Mouse (Mus musculus): ENCODE measurements around the gene Tuba1a. TPM values are rescaled to one million over a fixed set of nuclear protein-coding genes. Genes with fewer than 3 reads are reported as not detected.

Tuba1a gene
- polyA plus RNA-seq, 1 experiment from 2014 or later: 602 TPM

DNA sequence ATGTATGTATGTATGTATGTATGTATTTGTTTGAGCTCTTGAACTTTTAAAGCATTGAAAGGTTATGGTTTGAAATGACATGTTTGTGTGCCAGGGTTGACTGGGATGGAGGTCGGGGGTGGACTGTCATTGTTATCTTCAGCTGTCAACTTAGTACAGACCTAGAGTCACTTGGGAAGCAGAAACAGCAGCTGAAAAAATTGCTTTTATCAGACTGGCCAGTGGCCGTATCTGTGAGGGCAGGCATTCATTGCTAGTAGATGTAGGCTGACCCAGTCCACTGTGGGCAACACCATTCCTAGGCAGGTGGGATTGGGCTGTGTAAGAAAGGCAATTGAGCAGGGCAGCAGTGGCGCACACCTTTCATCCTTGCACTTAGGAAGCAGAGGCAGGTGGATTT lies 6.0 kb upstream of the Tuba1a start:
- TF ChIP-seq CTCF (IDR thresholded peaks at IDR 0.05; ENCODE audit: low read depth): no peak
- TF ChIP-seq EP300 (optimal IDR thresholded peaks at IDR 0.05): no peak
- DNase-seq (ENCODE audit: low spot score) (no peak), ATAC-seq (ENCODE audit: low FRiP score, low TSS enrichment) (no peak)
- H3K4me2 ChIP-seq (replicated peaks; ENCODE audit: low read depth): no peak overlapping the region
- no peaks in the 10 kb centered on the region for H3K9me3 ChIP-seq (ENCODE audit: control insufficient read depth, low read length)
- H3K27ac ChIP-seq (replicated peaks): no peak overlapping the region
- no peak overlapping the region for H3K9ac ChIP-seq (ENCODE audit: low read length)
- H3K27me3 ChIP-seq (ENCODE audit: control insufficient read depth, insufficient read depth, low read length): no peaks in the 10 kb centered on the region
- H3K4me1 ChIP-seq (replicated peaks; ENCODE audit: control insufficient read depth, insufficient read depth): no peaks in the 10 kb centered on the region
- no peaks in the 10 kb centered on the region for H3K36me3 ChIP-seq (ENCODE audit: control insufficient read depth, insufficient read depth, low read length)
- H3K4me3 ChIP-seq (ENCODE audit: low read depth, low read length): no peak overlapping the region
- 63% methylated on average over 3 of the region's 3 CpGs for WGBS

DNA sequence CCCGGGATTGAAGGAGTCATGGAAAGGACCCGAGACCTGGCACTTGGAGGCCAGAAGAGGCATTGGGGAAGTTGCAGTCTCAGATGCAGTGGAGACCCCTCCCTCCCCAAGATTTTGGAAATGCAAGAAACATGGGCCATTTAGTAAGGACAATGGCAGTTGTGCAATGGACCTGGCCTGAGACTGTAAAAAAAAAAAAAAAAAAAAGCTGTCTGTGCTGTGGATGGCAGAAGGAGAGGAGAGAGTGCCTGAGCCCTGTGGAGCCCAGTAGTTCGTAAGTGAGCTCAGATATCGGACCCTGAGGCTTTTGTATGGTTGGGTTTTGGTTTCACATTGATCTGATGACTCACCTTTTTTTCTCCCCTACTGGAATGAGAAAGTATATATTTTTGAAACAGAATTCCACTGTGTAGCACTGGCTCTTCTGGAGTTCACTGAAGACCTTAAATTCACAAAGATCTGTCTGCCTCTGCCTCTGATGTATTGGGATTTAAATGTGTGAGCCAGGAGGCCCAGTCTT lies 5.5 kb upstream of the Tuba1a start:
- H3K27me3 ChIP-seq (ENCODE audit: control insufficient read depth, insufficient read depth, low read length): no peaks in the 10 kb centered on the region
- no peaks in the 10 kb centered on the region for H3K36me3 ChIP-seq (ENCODE audit: control insufficient read depth, insufficient read depth, low read length)
- H3K27ac ChIP-seq (replicated peaks): no peak overlapping the region
- TF ChIP-seq CTCF (IDR thresholded peaks at IDR 0.05; ENCODE audit: low read depth): no peak
- TF ChIP-seq EP300 (optimal IDR thresholded peaks at IDR 0.05): no peak
- ATAC-seq (ENCODE audit: low FRiP score, low TSS enrichment) (no peak), DNase-seq (ENCODE audit: low spot score) (no peak)
- WGBS: 83% methylated on average over 4 of the region's 4 CpGs
- no peak overlapping the region for H3K4me3 ChIP-seq (ENCODE audit: low read depth, low read length)
- no peaks in the 10 kb centered on the region for H3K9me3 ChIP-seq (ENCODE audit: control insufficient read depth, low read length)
- no peak overlapping the region for H3K4me2 ChIP-seq (replicated peaks; ENCODE audit: low read depth)
- H3K9ac ChIP-seq (ENCODE audit: low read length): no peak overlapping the region
- H3K4me1 ChIP-seq (replicated peaks; ENCODE audit: control insufficient read depth, insufficient read depth): no peaks in the 10 kb centered on the region

DNA sequence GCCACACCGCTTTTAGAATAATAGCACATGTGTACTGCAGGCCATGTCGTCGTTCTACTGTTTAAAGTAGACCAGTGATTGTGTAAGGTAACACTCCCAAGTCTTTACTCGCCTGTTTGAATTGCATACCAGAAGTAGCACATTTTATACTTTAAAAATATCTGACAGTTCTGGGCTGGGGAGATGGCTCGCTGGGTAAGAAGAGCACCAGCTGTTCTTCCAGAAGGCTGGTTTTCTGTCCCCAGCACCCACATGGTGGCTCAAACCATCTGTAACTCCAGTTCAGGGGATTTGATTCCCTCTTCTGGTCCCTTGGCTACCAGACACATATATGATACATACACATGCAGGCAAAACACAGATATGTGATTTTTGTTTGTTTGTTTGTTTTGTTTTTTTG lies 4.0 kb upstream of the Tuba1a start:
- TF ChIP-seq EP300 (optimal IDR thresholded peaks at IDR 0.05) (no peak), CTCF (IDR thresholded peaks at IDR 0.05; ENCODE audit: low read depth) (no peak)
- no peaks in the 10 kb centered on the region for H3K36me3 ChIP-seq (ENCODE audit: control insufficient read depth, insufficient read depth, low read length)
- H3K27ac ChIP-seq (replicated peaks): no peak overlapping the region
- ATAC-seq (ENCODE audit: low FRiP score, low TSS enrichment) (no peak), DNase-seq (ENCODE audit: low spot score) (no peak)
- no peaks in the 10 kb centered on the region for H3K4me1 ChIP-seq (replicated peaks; ENCODE audit: control insufficient read depth, insufficient read depth)
- no peaks in the 10 kb centered on the region for H3K9me3 ChIP-seq (ENCODE audit: control insufficient read depth, low read length)
- WGBS: 56% methylated on average over 5 of the region's 5 CpGs
- H3K27me3 ChIP-seq (ENCODE audit: control insufficient read depth, insufficient read depth, low read length): no peaks in the 10 kb centered on the region
- H3K4me3 ChIP-seq (ENCODE audit: low read depth, low read length): no peak overlapping the region
- H3K4me2 ChIP-seq (replicated peaks; ENCODE audit: low read depth): no peak overlapping the region
- no peak overlapping the region for H3K9ac ChIP-seq (ENCODE audit: low read length)

DNA sequence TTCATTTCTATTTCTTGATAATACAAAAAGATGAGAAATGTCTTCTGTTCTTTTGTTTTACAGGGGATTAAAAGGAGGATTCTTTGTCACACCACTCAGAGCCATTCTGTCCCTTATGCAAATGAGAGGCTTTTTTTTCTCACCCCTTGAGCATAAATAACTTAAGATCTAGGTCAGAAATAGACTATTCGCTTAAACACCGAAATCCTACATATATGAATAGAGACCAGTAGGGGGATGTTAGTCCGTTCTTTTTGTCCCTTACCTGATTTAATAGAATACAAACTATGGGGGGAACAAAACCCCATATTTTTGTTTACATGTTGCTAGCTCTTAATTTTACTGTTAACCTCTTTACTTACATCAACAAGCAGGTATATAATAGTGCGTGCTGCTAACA lies 2.5 kb upstream of the Tuba1a start:
- H3K27ac ChIP-seq (replicated peaks): no peak overlapping the region
- DNase-seq (ENCODE audit: low spot score): no peak
- no peaks in the 10 kb centered on the region for H3K9me3 ChIP-seq (ENCODE audit: control insufficient read depth, low read length)
- no peaks in the 10 kb centered on the region for H3K27me3 ChIP-seq (ENCODE audit: control insufficient read depth, insufficient read depth, low read length)
- H3K4me3 ChIP-seq (ENCODE audit: low read depth, low read length): no peak overlapping the region
- WGBS: 90% methylated on average over 4 of the region's 4 CpGs
- no peak for TF ChIP-seq CTCF (IDR thresholded peaks at IDR 0.05; ENCODE audit: low read depth)
- no peak for TF ChIP-seq EP300 (optimal IDR thresholded peaks at IDR 0.05)
- no peak overlapping the region for H3K4me2 ChIP-seq (replicated peaks; ENCODE audit: low read depth)
- no peaks in the 10 kb centered on the region for H3K36me3 ChIP-seq (ENCODE audit: control insufficient read depth, insufficient read depth, low read length)
- no peak for ATAC-seq (ENCODE audit: low FRiP score, low TSS enrichment)
- H3K9ac ChIP-seq (ENCODE audit: low read length): no peak overlapping the region
- H3K4me1 ChIP-seq (replicated peaks; ENCODE audit: control insufficient read depth, insufficient read depth): no peaks in the 10 kb centered on the region

DNA sequence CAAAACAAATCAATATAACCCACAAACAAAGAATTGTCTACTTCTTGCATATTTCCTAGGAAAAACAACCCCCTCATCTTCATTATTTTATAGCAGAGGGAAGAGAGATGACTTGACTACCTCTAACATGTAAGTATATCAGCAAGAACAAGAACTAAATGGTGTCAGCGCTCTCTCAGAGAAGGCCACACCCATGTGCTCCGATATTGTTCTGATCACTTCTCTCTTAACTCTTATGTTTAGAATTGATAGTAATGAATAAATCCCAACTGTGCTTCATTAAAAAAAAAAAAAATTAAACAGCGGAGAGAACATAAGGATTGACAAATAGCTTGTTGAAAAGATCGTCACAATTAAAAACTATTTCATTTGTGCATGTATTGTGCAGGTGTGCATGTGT lies 1.8 kb upstream of the Tuba1a start:
- Histone ChIP-seq H3K4me3 (ENCODE audit: low read depth, low read length) (no peak overlapping the region), H3K36me3 (ENCODE audit: control insufficient read depth, insufficient read depth, low read length) (no peaks in the 10 kb centered on the region), H3K27ac (replicated peaks) (no peak overlapping the region), H3K4me2 (replicated peaks; ENCODE audit: low read depth) (no peak overlapping the region), H3K4me1 (replicated peaks; ENCODE audit: control insufficient read depth, insufficient read depth) (no peaks in the 10 kb centered on the region), H3K9me3 (ENCODE audit: control insufficient read depth, low read length) (no peaks in the 10 kb centered on the region), H3K27me3 (ENCODE audit: control insufficient read depth, insufficient read depth, low read length) (no peaks in the 10 kb centered on the region), H3K9ac (ENCODE audit: low read length) (no peak overlapping the region)
- ATAC-seq (ENCODE audit: low FRiP score, low TSS enrichment): no peak
- no peak for DNase-seq (ENCODE audit: low spot score)
- 75% methylated on average over 4 of the region's 4 CpGs for WGBS
- TF ChIP-seq EP300 (optimal IDR thresholded peaks at IDR 0.05): no peak
- no peak for TF ChIP-seq CTCF (IDR thresholded peaks at IDR 0.05; ENCODE audit: low read depth)

DNA sequence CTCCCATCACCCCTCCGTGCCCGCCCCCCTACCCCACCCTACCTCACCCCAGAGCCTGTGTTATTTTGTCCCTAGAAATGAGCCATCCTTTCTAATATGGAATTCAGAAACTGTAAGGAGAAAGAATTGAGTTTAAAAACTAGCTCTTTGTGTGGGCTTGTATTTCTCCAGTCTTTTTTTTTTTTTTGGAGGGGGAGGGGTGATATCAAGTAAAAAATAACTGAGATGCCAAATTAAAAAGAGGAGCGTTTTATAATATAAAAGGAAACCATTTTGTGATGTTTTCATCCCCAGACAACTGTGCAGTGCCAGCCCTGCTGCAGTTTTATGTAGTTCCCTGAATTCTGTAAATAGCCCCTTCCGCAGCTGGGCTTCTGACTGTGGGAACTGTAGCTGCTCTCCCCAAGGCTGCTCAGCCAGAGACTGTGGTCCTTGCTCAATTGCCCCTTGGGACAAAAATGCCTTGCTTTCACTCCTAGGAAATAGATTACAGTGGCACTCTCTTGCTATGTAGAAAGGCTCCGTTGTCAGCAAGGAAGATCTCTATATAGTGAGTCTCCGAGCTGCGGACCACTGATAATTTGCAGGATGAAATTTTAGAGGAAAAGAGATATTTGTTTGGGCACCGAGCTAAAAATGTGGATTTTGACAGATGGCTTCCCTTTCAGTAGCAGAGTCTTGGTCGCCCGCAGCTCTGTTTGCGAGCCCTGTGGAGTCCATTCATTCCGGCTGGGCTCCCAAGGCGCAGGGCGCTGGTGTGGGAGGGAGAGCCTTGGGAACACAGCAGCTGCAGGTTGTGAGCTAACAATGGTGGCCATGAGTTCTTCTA lies 1.1 kb upstream of the Tuba1a start:
- Histone ChIP-seq H3K4me2 (replicated peaks; ENCODE audit: low read depth) (peak overlapping the region; percentile 1; the same call in 1 of the 2 replicates), H3K4me1 (replicated peaks; ENCODE audit: control insufficient read depth, insufficient read depth) (no peaks in the 10 kb centered on the region), H3K27me3 (ENCODE audit: control insufficient read depth, insufficient read depth, low read length) (no peaks in the 10 kb centered on the region), H3K9me3 (ENCODE audit: control insufficient read depth, low read length) (no peaks in the 10 kb centered on the region), H3K4me3 (ENCODE audit: low read depth, low read length) (no peak overlapping the region; the same call in 1 of the 2 replicates), H3K36me3 (ENCODE audit: control insufficient read depth, insufficient read depth, low read length) (no peaks in the 10 kb centered on the region), H3K9ac (ENCODE audit: low read length) (no peak overlapping the region), H3K27ac (replicated peaks) (no peak overlapping the region; the same call in 1 of the 2 replicates)
- ATAC-seq (ENCODE audit: low FRiP score, low TSS enrichment): no peak
- 36% methylated on average over 14 of the region's 14 CpGs for WGBS
- no peak for TF ChIP-seq CTCF (IDR thresholded peaks at IDR 0.05; ENCODE audit: low read depth)
- TF ChIP-seq EP300 (optimal IDR thresholded peaks at IDR 0.05): no peak
- no peak for DNase-seq (ENCODE audit: low spot score)

Data from stomach, postnatal 0 days (tissue).